Mouse (Mus musculus): ENCODE results near the gene Arfgap1.

GRCm38 (mm10) chr2:180920810-180921400 is 46.1 kb upstream of the Arfgap1 start, which contains the start of gene Ythdf1:
- TF ChIP-seq POLR2A (IDR thresholded peaks at IDR 0.05; ENCODE audit: borderline replicate concordance, extremely low read depth, insufficient read depth, insufficient read length, poor library complexity, severe bottlenecking), result peak; percentile 88
- TF ChIP-seq CTCF (IDR thresholded peaks at IDR 0.05; ENCODE audit: borderline replicate concordance, extremely low read depth, insufficient read depth, insufficient read length), result no peak
